Mouse (Mus musculus): ENCODE results near the gene Inpp5d. TPM values are rescaled to one million over a fixed set of nuclear protein-coding genes. Genes with fewer than 3 reads are reported as not detected.
A peak's percentile ranks its signal among the peaks of the same experiment; 100 is the strongest.

Gene Inpp5d
- 100 to 1,000 TPM; 145 to 167 TPM for polyA plus RNA-seq (2017; shearing (Covaris generic))

- peak; percentile 72 for ATAC-seq
These were observed at the start of gene Inpp5d for GRCm38 (mm10) chr1:87620211-87620668. Inpp5d (plus strand) TSS chr1:87620312.

- ATAC-seq = no peak
These were observed 46.9 kb upstream of the Inpp5d start for GRCm38 (mm10) chr1:87573261-87573660.

GRCm38 (mm10) chr1:87573800-87574215 is 46.3 kb upstream of the Inpp5d start, which contains the start of gene Ngef:
Ngef (minus strand) TSS chr1:87573870.
- no peak for ATAC-seq

- ATAC-seq = no peak
These were observed 45.8 kb upstream of the Inpp5d start for GRCm38 (mm10) chr1:87574353-87574752.

- no peak for ATAC-seq
These were observed 45.3 kb upstream of the Inpp5d start for GRCm38 (mm10) chr1:87574785-87575184.

GRCm38 (mm10) chr1:87578965-87579364 is 41.1 kb upstream of the Inpp5d start:
- ATAC-seq = no peak

- no peak for ATAC-seq
These were observed 39.3 kb upstream of the Inpp5d start for GRCm38 (mm10) chr1:87580824-87581223.

GRCm38 (mm10) chr1:87589162-87589561 is 30.9 kb upstream of the Inpp5d start:
- no peak for ATAC-seq

GRCm38 (mm10) chr1:87589980-87590379 is 30.1 kb upstream of the Inpp5d start:
- no peak for ATAC-seq

GRCm38 (mm10) chr1:87594261-87594660 is 25.9 kb upstream of the Inpp5d start:
- no peak for ATAC-seq

- ATAC-seq = no peak
These were observed 25.4 kb upstream of the Inpp5d start for GRCm38 (mm10) chr1:87594671-87595070.

- ATAC-seq = no peak
These were observed 19.6 kb upstream of the Inpp5d start for GRCm38 (mm10) chr1:87600533-87600932.

- no peak for ATAC-seq
These were observed 18.3 kb upstream of the Inpp5d start for GRCm38 (mm10) chr1:87601801-87602200.

GRCm38 (mm10) chr1:87603389-87603788 is 16.7 kb upstream of the Inpp5d start:
- ATAC-seq = no peak

- no peak for ATAC-seq
These were observed 14.8 kb upstream of the Inpp5d start for GRCm38 (mm10) chr1:87605296-87605695.

GRCm38 (mm10) chr1:87607385-87608091 is 12.6 kb upstream of the Inpp5d start:
- peak; percentile 92 for ATAC-seq

- ATAC-seq = peak; percentile 14
These were observed 11.6 kb upstream of the Inpp5d start for GRCm38 (mm10) chr1:87608416-87609046.

- no peak for ATAC-seq
These were observed 5.4 kb upstream of the Inpp5d start for GRCm38 (mm10) chr1:87614576-87615295.

GRCm38 (mm10) chr1:87620693-87621092 is 581 bp downstream of the Inpp5d start:
- no peak for ATAC-seq

- ATAC-seq = peak; percentile 35
These were observed 1.2 kb downstream of the Inpp5d start for GRCm38 (mm10) chr1:87621146-87621857.

- ATAC-seq = peak; percentile 16
These were observed 1.8 kb downstream of the Inpp5d start for GRCm38 (mm10) chr1:87621858-87622279.

GRCm38 (mm10) chr1:87623977-87624666 is 4.0 kb downstream of the Inpp5d start:
- no peak for ATAC-seq
